Mouse (Mus musculus) adrenal gland, postnatal 36 days (tissue): Measurements from ENCODE around the gene Cdr2. TPM values are rescaled to one million over a fixed set of nuclear protein-coding genes. Genes with fewer than 3 reads are reported as not detected.
"Not testable (repeated sequence)": the region's sequence is repeated elsewhere in the genome, so short reads cannot be mapped to it uniquely, and the experiment has no call there.

ENCODE experiments used
- DNase-seq, 2 experiments: peaks; one replicate each; pipeline ENCODE4 v3.0.0; 2021; ENCODE audit warnings: mixed read lengths in 1 of 2
- total RNA-seq, 2 experiments: library from RNA; stranded (reverse); gene quantifications; 2 replicates each; pipeline ENCODE4 v1.2.3; 2021

The Cdr2 gene
- total RNA-seq, 2 experiments from 2014 or later: 4.9 to 15.0 TPM

DNA sequence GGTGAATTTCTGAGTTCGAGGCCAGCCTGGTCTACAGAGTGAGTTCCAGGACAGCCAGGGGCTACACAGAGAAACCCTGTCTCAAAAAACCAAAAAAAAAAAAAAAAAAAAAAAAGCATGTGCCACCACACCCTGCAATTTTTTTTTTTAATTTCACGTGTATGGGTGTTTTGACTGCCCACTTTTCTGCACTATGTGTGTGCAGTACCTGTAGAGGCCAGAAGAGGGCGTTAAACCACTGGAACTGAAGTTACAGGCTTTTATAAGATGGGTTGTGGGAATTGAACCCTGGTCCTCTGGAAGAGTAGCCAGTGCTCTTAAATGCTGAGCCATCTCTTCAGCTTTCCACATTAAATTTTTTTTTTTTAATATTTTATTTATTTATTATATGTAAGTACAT lies 71.9 kb downstream of the Cdr2 start:
- DNase-seq: not testable (repeated sequence)

Other genes starting within 250 kb of the Cdr2 start
- gene Vwa3a, start 243.0 kb downstream of the Cdr2 start, total RNA-seq: 1 to 10 TPM; 1.1 to 3.8 TPM
- not detected for gene Gm5737, start 169.9 kb downstream of the Cdr2 start, total RNA-seq
- gene Eef2k, start 139.5 kb downstream of the Cdr2 start, total RNA-seq: 10 to 100 TPM; 25.6 to 51.8 TPM
- 10 to 100 TPM; 23.1 to 25.9 TPM for gene Polr3e, start 64.6 kb downstream of the Cdr2 start, total RNA-seq
- gene Mfsd13b, start 197 bp upstream of the Cdr2 start, total RNA-seq: not detected
- gene Mettl9, start 52.1 kb upstream of the Cdr2 start, total RNA-seq: 100 to 1,000 TPM; 107 to 136 TPM
- gene Igsf6, start 92.3 kb upstream of the Cdr2 start, total RNA-seq: 1 to 10 TPM; 1.6 to 2.7 TPM
- under 1 TPM; 0.43 to 0.82 TPM for gene Otoa, start 99.3 kb upstream of the Cdr2 start, total RNA-seq